Mouse (Mus musculus) ES-Bruce4 (cell line): ENCODE data around the gene Dtx3l. TPM values are rescaled to one million over a fixed set of nuclear protein-coding genes. Genes with fewer than 3 reads are reported as not detected.
"Not testable (repeated sequence)": the region's sequence is repeated elsewhere in the genome, so short reads cannot be mapped to it uniquely, and the experiment has no call there.

Experiments
- H3K27ac ChIP-seq: 2 replicates; pipeline ENCODE4 v1.5.1; 2012; ENCODE audit warnings: low read length, inconsistent platforms; ENCODE audit not compliant: insufficient read depth
- H3K27me3 ChIP-seq: 2 replicates; pipeline ENCODE4 v1.6.1; 2012; ENCODE audit warnings: mild to moderate bottlenecking, low read length, inconsistent platforms; ENCODE audit not compliant: control insufficient read depth, poor library complexity, insufficient read depth, severe bottlenecking
- H3K36me3 ChIP-seq: 2 replicates; pipeline ENCODE4 v1.6.1; 2012; ENCODE audit warnings: inconsistent platforms, mild to moderate bottlenecking, low read length, moderate library complexity; ENCODE audit not compliant: control insufficient read depth, poor library complexity, insufficient read depth, severe bottlenecking
- H3K4me1 ChIP-seq: one replicate; pipeline ENCODE4 v1.8.1; 2011; ENCODE audit warnings: low read length; ENCODE audit not compliant: control insufficient read depth, insufficient read depth
- H3K4me3 ChIP-seq: 2 replicates; pipeline ENCODE4 v1.5.1; 2011; ENCODE audit warnings: low read depth, mild to moderate bottlenecking, low read length
- H3K9ac ChIP-seq: 2 replicates; pipeline ENCODE4 v1.6.1; 2012; ENCODE audit warnings: low read depth, mild to moderate bottlenecking, inconsistent platforms; ENCODE audit not compliant: poor library complexity, severe bottlenecking
- H3K9me3 ChIP-seq: replicated peaks from 2 replicates; pipeline ENCODE4 v1.6.1; 2012; ENCODE audit warnings: mild to moderate bottlenecking, low read length, inconsistent platforms; ENCODE audit not compliant: control insufficient read depth, poor library complexity, insufficient read depth, severe bottlenecking
- CTCF ChIP-seq: IDR thresholded peaks from one replicate; pipeline ENCODE4 v1.8.1; 2011; ENCODE audit warnings: low read depth, low read length
- EP300 ChIP-seq: IDR thresholded peaks from 2 replicates; pipeline ENCODE4 v1.6.1; 2011; ENCODE audit warnings: low read depth, low read length; ENCODE audit not compliant: insufficient read depth
- POLR2A ChIP-seq: IDR thresholded peaks from one replicate; pipeline ENCODE4 v1.8.1; 2011; ENCODE audit warnings: low read length; ENCODE audit not compliant: insufficient read depth
- polyA plus RNA-seq: library from polyadenylated mRNA; stranded (reverse); fragments of >200 nt; gene quantifications from 2 replicates; pipeline ENCODE4 v1.2.4, GENCODE M21; 2011; ENCODE audit warnings: low read depth; ENCODE audit not compliant: missing spikeins, insufficient read depth, insufficient read length

Gene Dtx3l
- polyA plus RNA-seq, 1 experiment = 11.2 TPM

- Histone ChIP-seq H3K9me3 (no peaks in the 10 kb centered on the region), H3K4me3 (no peak overlapping the region), H3K27me3 (no peaks in the 10 kb centered on the region), H3K9ac (peak overlapping the region; percentile 11), H3K4me1 (peaks cover 10% of the 10 kb centered on the region), H3K27ac (peak overlapping the region; percentile 93), H3K36me3 (no peaks in the 10 kb centered on the region)
- TF ChIP-seq POLR2A = no peak
- TF ChIP-seq CTCF = no peak
- TF ChIP-seq EP300 = no peak
Observed at GRCm38 (mm10) chr16:35966411-35967115, 27.6 kb upstream of the Dtx3l start.

- H3K36me3 ChIP-seq, H3K9me3 ChIP-seq, H3K4me1 ChIP-seq, H3K4me3 ChIP-seq, H3K27me3 ChIP-seq: not testable (repeated sequence)
- H3K27ac ChIP-seq = peak overlapping the region; percentile 93
- peak overlapping the region; percentile 60 for H3K9ac ChIP-seq
Observed at GRCm38 (mm10) chr16:35965991-35966390, 27.0 kb upstream of the Dtx3l start.

GRCm38 (mm10) chr16:35952628-35953130 is 13.7 kb upstream of the Dtx3l start:
- TF ChIP-seq EP300 (no peak), CTCF (no peak), POLR2A (no peak)
- Histone ChIP-seq H3K36me3 (no peaks in the 10 kb centered on the region), H3K9me3 (no peaks in the 10 kb centered on the region)

GRCm38 (mm10) chr16:35951216-35951615 is 12.3 kb upstream of the Dtx3l start:
- no peaks in the 10 kb centered on the region for H3K9me3 ChIP-seq
- no peak overlapping the region for H3K9ac ChIP-seq
- H3K27ac ChIP-seq = peak overlapping the region; percentile 68
- TF ChIP-seq CTCF (no peak), POLR2A (no peak), EP300 (no peak)
- H3K4me3 ChIP-seq = no peak overlapping the region
- H3K4me1 ChIP-seq = peaks cover 3% of the 10 kb centered on the region
- no peaks in the 10 kb centered on the region for H3K36me3 ChIP-seq
- H3K27me3 ChIP-seq = no peaks in the 10 kb centered on the region

More at GRCm38 (mm10) chr16:35952628-35953130, 13.7 kb upstream of the Dtx3l start:
- H3K4me1 ChIP-seq = peaks cover 3% of the 10 kb centered on the region
- H3K27me3 ChIP-seq = no peaks in the 10 kb centered on the region
- no peak overlapping the region for H3K4me3 ChIP-seq
- no peak overlapping the region for H3K9ac ChIP-seq
- H3K27ac ChIP-seq = 0 out of 2 replicates have a peak overlapping the region, but pooled peaks have one; percentile 26

- H3K9ac ChIP-seq = no peak overlapping the region
- H3K27ac ChIP-seq = no peak overlapping the region
- no peaks in the 10 kb centered on the region for H3K36me3 ChIP-seq
- no peak overlapping the region for H3K4me3 ChIP-seq
- TF ChIP-seq POLR2A = no peak
- no peak for TF ChIP-seq CTCF
- TF ChIP-seq EP300 = no peak
- H3K4me1 ChIP-seq = peaks cover 3% of the 10 kb centered on the region
- H3K9me3 ChIP-seq = no peaks in the 10 kb centered on the region
- no peaks in the 10 kb centered on the region for H3K27me3 ChIP-seq
Observed at GRCm38 (mm10) chr16:35949264-35949663, 10.3 kb upstream of the Dtx3l start.

- Histone ChIP-seq H3K9ac (no peak overlapping the region), H3K4me1 (no peaks in the 10 kb centered on the region), H3K27ac (no peak overlapping the region), H3K36me3 (no peaks in the 10 kb centered on the region), H3K27me3 (no peaks in the 10 kb centered on the region), H3K4me3 (no peak overlapping the region), H3K9me3 (no peaks in the 10 kb centered on the region)
- no peak for TF ChIP-seq EP300
- TF ChIP-seq CTCF = peak; percentile 67
Observed at GRCm38 (mm10) chr16:35941382-35941781, 2.4 kb upstream of the Dtx3l start.
